ENCODE assay signal across 8 mouse cellular contexts in genomic region chr19:10895016-10895528, GRCm38 (mm10). TPM values are rescaled to one million over a fixed set of nuclear protein-coding genes. Genes with fewer than 3 reads are reported as not detected.
A peak's percentile ranks its signal among the peaks of the same experiment; 100 is the strongest.
DNase-seq lines count a peak whose midpoint lies in the region; ATAC-seq and TF ChIP-seq lines count a peak whose summit lies in the region.

Gene Prpf19, plus strand, starts transcription at chr19:10895231.

- H3K36me3 ChIP-seq in G1E (replicated peaks), result peaks cover 33% of the 10 kb centered on the region
- peaks cover 27% of the 10 kb centered on the region for H3K36me3 ChIP-seq in forebrain, postnatal 0 days (ENCODE audit: insufficient read depth)
- H3K36me3 ChIP-seq in lung, embryonic 15.5 days, result peaks cover 30% of the 10 kb centered on the region

- peak within 1 kb of the TSS; percentile 79 for H3K4me2 ChIP-seq in forebrain, postnatal 0 days (ENCODE audit: low read depth)
- peak within 1 kb of the TSS; percentile 84 for H3K4me2 ChIP-seq in lung, embryonic 15.5 days

- peaks cover 4% of the 10 kb centered on the region; the same call in 1 of the 2 replicates for H3K27me3 ChIP-seq in G1E (ENCODE audit: insufficient read depth, low read length)
- H3K27me3 ChIP-seq in forebrain, postnatal 0 days (ENCODE audit: insufficient read depth, low read length), result no peaks in the 10 kb centered on the region
- no peaks in the 10 kb centered on the region for H3K27me3 ChIP-seq in lung, embryonic 15.5 days

- peaks cover 40% of the 10 kb centered on the region for H3K4me1 ChIP-seq in G1E (ENCODE audit: insufficient read depth, low read depth, low read length)
- peaks cover 12% of the 10 kb centered on the region for H3K4me1 ChIP-seq in forebrain, postnatal 0 days (ENCODE audit: insufficient read depth)
- peaks cover 19% of the 10 kb centered on the region for H3K4me1 ChIP-seq in lung, embryonic 15.5 days

- ATAC-seq in G1E (ENCODE audit: extremely low read depth, insufficient number of reproducible peaks, low FRiP score, poor library complexity, severe bottlenecking), result peak; percentile 92
- peak; percentile 98 for ATAC-seq in forebrain, postnatal 0 days
- ATAC-seq in lung, embryonic 15.5 days (ENCODE audit: borderline replicate concordance, extremely low read depth, low FRiP score, low TSS enrichment), result peak; percentile 96

- DNase-seq in G1E (ENCODE audit: low spot score), result peak; percentile 89
- peak; percentile 98 to 99 for DNase-seq in cerebellum, adult 18-20 months
- DNase-seq in forebrain, postnatal 0 days, result peak; percentile 98
- DNase-seq in heart, postnatal 4 days, result peak; percentile 98
- peak; percentile 97 to 98 for DNase-seq in layer of hippocampus, adult 8-10 months (ENCODE audit: low spot score in 2 of 2)
- DNase-seq in ovary, adult 18-20 months (ENCODE audit: low spot score), result peak; percentile 95
- peak; percentile 98 for DNase-seq in thymus, postnatal 0 days (ENCODE audit: low spot score)

- WGBS in forebrain, postnatal 0 days, result under 1% methylated on average over 43 of the region's 43 CpGs
- WGBS in lung, embryonic 15.5 days, result under 1% methylated on average over 43 of the region's 43 CpGs

- H3K4me3 ChIP-seq in G1E (ENCODE audit: low read depth, low read length), result peak within 1 kb of the TSS; percentile 88
- peak within 1 kb of the TSS; percentile 86 for H3K4me3 ChIP-seq in forebrain, postnatal 0 days (ENCODE audit: low read depth, low read length)
- H3K4me3 ChIP-seq in lung, embryonic 15.5 days, result peak within 1 kb of the TSS; percentile 99

- H3K9me3 ChIP-seq in G1E (replicated peaks), result no peaks in the 10 kb centered on the region
- no peaks in the 10 kb centered on the region for H3K9me3 ChIP-seq in forebrain, postnatal 0 days (ENCODE audit: low read length)
- no peaks in the 10 kb centered on the region for H3K9me3 ChIP-seq in lung, embryonic 15.5 days

- TF ChIP-seq CTCF in G1E (IDR thresholded peaks at IDR 0.05; ENCODE audit: low read depth, low read length), result no peak
- TF ChIP-seq CTCF in forebrain, postnatal 0 days (IDR thresholded peaks at IDR 0.05; ENCODE audit: low read depth), result peak; percentile 44

- peak within 1 kb of the TSS; percentile 94 for H3K27ac ChIP-seq in forebrain, postnatal 0 days (ENCODE audit: low read depth, low read length)
- peak within 1 kb of the TSS; percentile 94 for H3K27ac ChIP-seq in lung, embryonic 15.5 days

- peak within 1 kb of the TSS; percentile 91 for H3K9ac ChIP-seq in forebrain, postnatal 0 days
- H3K9ac ChIP-seq in lung, embryonic 15.5 days, result peak within 1 kb of the TSS; percentile 94

RNA-seq across cellular contexts. Expression of gene Prpf19, which starts in this region (rescaled TPM):
- 79.4 and 88.8 TPM in 2 replicates for total RNA-seq in G1E (2014; fragmentation: Nextera tagmentation)
- total RNA-seq in G1E (2017), result 192 and 250 TPM in 2 replicates
- 81.9 and 89.0 TPM in 2 replicates for polyA plus RNA-seq in G1E (2012)
- total RNA-seq in forebrain, postnatal 0 days (2014; rRNA removed), result 243 and 271 TPM in 2 replicates
- 35.6 and 36.9 TPM in 2 replicates for polyA plus RNA-seq in forebrain, postnatal 0 days (2015; fragmentation: Nextera tagmentation; extraction: Ambion mirVana)
- total RNA-seq in heart, postnatal 4 days (2021), result 100 to 1,000 TPM; 214 to 232 TPM
- 100 to 1,000 TPM; 188 to 216 (median 197) TPM for total RNA-seq in layer of hippocampus, adult 8-10 months (2022)
- polyA plus RNA-seq in lung, embryonic 15.5 days (2015; fragmentation: Nextera tagmentation; extraction: Ambion mirVana), result 35.8 and 39.8 TPM in 2 replicates
- 31.6 and 34.9 TPM in 2 replicates for polyA plus RNA-seq in thymus, postnatal 0 days (2015; fragmentation: Nextera tagmentation; extraction: Ambion mirVana)

Comparison
In these comparisons a context has a peak if more than half of its experiments do, and no peak if none do; other contexts are left out.
1. Peak in every context shown above with its lines: DNase-seq, ATAC-seq, H3K4me3 ChIP-seq and H3K27ac ChIP-seq.